Mouse (Mus musculus) MEL (cell line): ENCODE measurements at regions not wholly inside any gene's neighbourhood (a gene's known extent, or its start where the extent isn't known, plus 50 kb on each side); places are given as distances from the start of the nearest gene placed in this dataset.

ENCODE experiments used
- DNase-seq: peaks from one replicate; pipeline ENCODE4 v3.0.0; 2011; ENCODE audit warnings: low read depth, low spot score
- H3K27ac ChIP-seq: 2 replicates; pipeline ENCODE4 v1.5.1; 2012; ENCODE audit warnings: low read depth, mild to moderate bottlenecking, control low read depth, low read length, moderate library complexity; ENCODE audit not compliant: control insufficient read depth
- H3K27me3 ChIP-seq, 2 experiments: fragments of 150-350 bp in 1 of 2; sonication (generic) in 1 of 2; 2 replicates each; pipeline ENCODE4 v1.6.1; 2012; ENCODE audit warnings: low read length in 2 of 2, mild to moderate bottlenecking in 2 of 2, improper control_type of control experiment in 1 of 2, moderate library complexity in 1 of 2; ENCODE audit not compliant: insufficient read depth in 2 of 2, control insufficient read depth in 1 of 2
- H3K36me3 ChIP-seq, 2 experiments: 2 replicates each; pipeline ENCODE4 v1.6.1; 2012 to 2014; ENCODE audit warnings: low read length in 2 of 2, improper control_type of control experiment in 1 of 2, inconsistent platforms in 1 of 2, mild to moderate bottlenecking in 1 of 2; ENCODE audit not compliant: insufficient read depth in 2 of 2, control insufficient read depth in 1 of 2
- H3K4me1 ChIP-seq, 2 experiments: fragments of 150-350 bp in 1 of 2; sonication (generic) in 1 of 2; 2 replicates each; pipeline ENCODE4 v1.6.1; 2012; ENCODE audit warnings: low read length in 2 of 2, improper control_type of control experiment in 1 of 2, mild to moderate bottlenecking in 1 of 2; ENCODE audit not compliant: insufficient read depth in 2 of 2, control insufficient read depth in 1 of 2
- H3K4me3 ChIP-seq, 2 experiments: fragments of 150-350 bp in 1 of 2; sonication (generic) in 1 of 2; 2 replicates each; pipeline ENCODE4 v1.5.1; 2012; ENCODE audit warnings: low read depth in 2 of 2, low read length in 2 of 2, mild to moderate bottlenecking in 2 of 2, moderate library complexity in 2 of 2, control low read depth in 1 of 2, improper control_type of control experiment in 1 of 2; ENCODE audit not compliant: control insufficient read depth in 1 of 2, insufficient read depth in 1 of 2
- H3K79me2 ChIP-seq: 2 replicates; pipeline ENCODE4 v1.6.1; 2012; ENCODE audit warnings: mild to moderate bottlenecking, low read length, moderate library complexity; ENCODE audit not compliant: control insufficient read depth, poor library complexity, insufficient read depth
- H3K9ac ChIP-seq: 2 replicates; pipeline ENCODE4 v1.6.1; 2012; ENCODE audit warnings: low read depth, mild to moderate bottlenecking, control low read depth, low read length, moderate library complexity; ENCODE audit not compliant: control insufficient read depth, poor library complexity, severe bottlenecking
- H3K9me3 ChIP-seq: fragments of 150-350 bp; sonication (generic); replicated peaks from 2 replicates; pipeline ENCODE4 v1.6.1; 2012; ENCODE audit warnings: mild to moderate bottlenecking, low read length, improper control_type of control experiment, moderate library complexity; ENCODE audit not compliant: insufficient read depth
- BHLHE40 ChIP-seq: IDR thresholded peaks from 2 replicates; pipeline ENCODE4 v1.6.1; 2012; ENCODE audit warnings: low read depth, mild to moderate bottlenecking, inconsistent platforms, low read length, improper control_type of control experiment, borderline replicate concordance
- CHD1 ChIP-seq: IDR thresholded peaks from 2 replicates; pipeline ENCODE4 v1.6.1; 2012; ENCODE audit warnings: low read depth, mild to moderate bottlenecking, inconsistent platforms, low read length, improper control_type of control experiment
- ELF1 ChIP-seq: IDR thresholded peaks from 2 replicates; pipeline ENCODE4 v1.6.1; 2014; ENCODE audit warnings: low read depth, mild to moderate bottlenecking, inconsistent platforms, low read length, improper control_type of control experiment, moderate library complexity
- GABPA ChIP-seq: IDR thresholded peaks from 2 replicates; pipeline ENCODE4 v1.6.1; 2012; ENCODE audit warnings: low read depth, mild to moderate bottlenecking, inconsistent platforms, low read length, improper control_type of control experiment, moderate library complexity
- MAX ChIP-seq: IDR thresholded peaks from 2 replicates; pipeline ENCODE4 v1.6.1; 2011; ENCODE audit warnings: low read length, improper control_type of control experiment
- MAZ ChIP-seq: IDR thresholded peaks from 2 replicates; pipeline ENCODE4 v1.6.1; 2012; ENCODE audit warnings: low read depth, mild to moderate bottlenecking, inconsistent platforms, low read length, improper control_type of control experiment
- MYB ChIP-seq: IDR thresholded peaks from 2 replicates; pipeline ENCODE4 v1.6.1; 2011; ENCODE audit warnings: mild to moderate bottlenecking, low read depth, low read length, improper control_type of control experiment
- MYC ChIP-seq: IDR thresholded peaks from 2 replicates; pipeline ENCODE4 v1.6.1; 2011; ENCODE audit warnings: low read depth, mild to moderate bottlenecking, low read length, improper control_type of control experiment, moderate library complexity
- POLR2AphosphoS2 ChIP-seq: IDR thresholded peaks from 2 replicates; pipeline ENCODE4 v1.6.1; 2011; ENCODE audit warnings: low read length, improper control_type of control experiment
- RAD21 ChIP-seq: IDR thresholded peaks from 2 replicates; pipeline ENCODE4 v1.6.1; 2011; ENCODE audit warnings: mild to moderate bottlenecking, low read depth, low read length, improper control_type of control experiment
- TAL1 ChIP-seq: IDR thresholded peaks from 2 replicates; pipeline ENCODE4 v1.6.1; 2012; ENCODE audit warnings: mild to moderate bottlenecking, inconsistent platforms, low read length, moderate library complexity, mixed read lengths
- TBP ChIP-seq: IDR thresholded peaks from 2 replicates; pipeline ENCODE4 v1.8.0; 2011; ENCODE audit warnings: low read depth, low read length, improper control_type of control experiment
- TCF12 ChIP-seq: IDR thresholded peaks from 2 replicates; pipeline ENCODE4 v1.6.1; 2014; ENCODE audit warnings: low read depth, mild to moderate bottlenecking, inconsistent platforms, low read length, improper control_type of control experiment, moderate library complexity
- UBTF ChIP-seq: IDR thresholded peaks from 2 replicates; pipeline ENCODE4 v1.6.1; 2012; ENCODE audit warnings: low read depth, mild to moderate bottlenecking, inconsistent platforms, low read length, improper control_type of control experiment, moderate library complexity, borderline replicate concordance; ENCODE audit not compliant: insufficient read depth
- ZC3H11A ChIP-seq: IDR thresholded peaks from 2 replicates; pipeline ENCODE4 v1.6.1; 2012; ENCODE audit warnings: low read depth, mild to moderate bottlenecking, inconsistent platforms, low read length, improper control_type of control experiment
- ZKSCAN1 ChIP-seq: IDR thresholded peaks from 2 replicates; pipeline ENCODE4 v1.6.1; 2012; ENCODE audit warnings: low read depth, mild to moderate bottlenecking, inconsistent platforms, low read length, improper control_type of control experiment, moderate library complexity

- DNase-seq, result peak; percentile 25
Measured at GRCm38 (mm10) chr16:95798099-95798498, 96.2 kb downstream of the Ets2 start.

GRCm38 (mm10) chr16:95797141-95797540, 95.3 kb downstream of the Ets2 start:
- peaks cover 0 to 7% of the 10 kb centered on the region in 2 experiments; a peak in 3 of 4 replicates for H3K4me1 ChIP-seq
- TF ChIP-seq TBP (no peak), CHD1 (no peak), TAL1 (no peak), MYB (no peak), ZC3H11A (no peak), ELF1 (no peak), RAD21 (no peak), MAZ (no peak), MYC (no peak), UBTF (no peak)
- TF ChIP-seq, all 39 proteins: peak for 0
- H3K4me3 ChIP-seq, result no peak overlapping the region
- no peaks in the 10 kb centered on the region for H3K9me3 ChIP-seq
- no peak overlapping the region for H3K27ac ChIP-seq
- no peaks in the 10 kb centered on the region for H3K27me3 ChIP-seq
- peaks cover 0 to 10% of the 10 kb centered on the region in 2 experiments; a peak in 2 of 4 replicates for H3K36me3 ChIP-seq
- no peak overlapping the region for H3K9ac ChIP-seq
- peak; percentile 31 for DNase-seq
- H3K79me2 ChIP-seq, result no peaks in the 10 kb centered on the region

More at GRCm38 (mm10) chr16:95798099-95798498, 96.2 kb downstream of the Ets2 start:
- Histone ChIP-seq H3K36me3 (peaks cover 0 to 8% of the 10 kb centered on the region in 2 experiments; a peak in 2 of 4 replicates), H3K27me3 (no peaks in the 10 kb centered on the region), H3K79me2 (no peaks in the 10 kb centered on the region), H3K4me1 (peaks cover 0 to 7% of the 10 kb centered on the region in 2 experiments; a peak in 3 of 4 replicates)
- TF ChIP-seq TAL1 (no peak), MAZ (no peak), RAD21 (no peak), BHLHE40 (no peak), POLR2AphosphoS2 (no peak), TBP (no peak), MAX (no peak), ZKSCAN1 (no peak), GABPA (no peak), TCF12 (no peak)
- TF ChIP-seq, all 39 proteins: peak for 0
- H3K4me3 ChIP-seq, result peak overlapping the region in 1 of 2 experiments; percentile 17; a peak in 2 of 4 replicates
- H3K27ac ChIP-seq, result peak overlapping the region; percentile 49
- H3K9me3 ChIP-seq, result no peaks in the 10 kb centered on the region
- peak overlapping the region; percentile 20; the same call in 1 of the 2 replicates for H3K9ac ChIP-seq
